Mouse (Mus musculus) cerebellum, postnatal 4 days (tissue): ENCODE results near the gene Ptpre.

Source experiments
- DNase-seq, 2 experiments: peaks; one replicate each; pipeline ENCODE4 v3.0.0; 2022; ENCODE audit warnings: low spot score in 2 of 2, mixed read lengths in 1 of 2

The Ptpre gene

DNA sequence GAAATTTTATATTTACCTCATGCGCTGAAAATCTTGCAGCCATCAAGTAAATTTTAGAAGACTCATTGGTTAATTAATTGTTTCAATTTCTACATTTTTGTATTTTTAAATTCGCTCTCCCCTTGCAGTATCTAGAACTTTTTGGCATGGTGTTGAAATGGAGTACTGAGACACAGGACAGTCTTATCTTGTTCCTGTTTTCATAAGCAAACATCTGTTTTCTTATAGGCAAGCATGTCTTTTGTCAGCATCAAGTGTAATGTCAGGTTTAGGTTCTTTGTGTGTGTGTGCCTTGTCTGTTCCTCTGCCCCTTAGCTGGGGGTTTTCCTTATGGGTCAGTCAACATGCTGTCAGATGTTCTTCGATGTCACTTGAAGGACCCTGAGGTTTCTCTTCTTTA lies 39.0 kb downstream of the Ptpre start:
- no peak for DNase-seq

GRCm38 (mm10) chr7:135578715-135579325 lies 41.5 kb downstream of the Ptpre start:
- no peak for DNase-seq

DNA sequence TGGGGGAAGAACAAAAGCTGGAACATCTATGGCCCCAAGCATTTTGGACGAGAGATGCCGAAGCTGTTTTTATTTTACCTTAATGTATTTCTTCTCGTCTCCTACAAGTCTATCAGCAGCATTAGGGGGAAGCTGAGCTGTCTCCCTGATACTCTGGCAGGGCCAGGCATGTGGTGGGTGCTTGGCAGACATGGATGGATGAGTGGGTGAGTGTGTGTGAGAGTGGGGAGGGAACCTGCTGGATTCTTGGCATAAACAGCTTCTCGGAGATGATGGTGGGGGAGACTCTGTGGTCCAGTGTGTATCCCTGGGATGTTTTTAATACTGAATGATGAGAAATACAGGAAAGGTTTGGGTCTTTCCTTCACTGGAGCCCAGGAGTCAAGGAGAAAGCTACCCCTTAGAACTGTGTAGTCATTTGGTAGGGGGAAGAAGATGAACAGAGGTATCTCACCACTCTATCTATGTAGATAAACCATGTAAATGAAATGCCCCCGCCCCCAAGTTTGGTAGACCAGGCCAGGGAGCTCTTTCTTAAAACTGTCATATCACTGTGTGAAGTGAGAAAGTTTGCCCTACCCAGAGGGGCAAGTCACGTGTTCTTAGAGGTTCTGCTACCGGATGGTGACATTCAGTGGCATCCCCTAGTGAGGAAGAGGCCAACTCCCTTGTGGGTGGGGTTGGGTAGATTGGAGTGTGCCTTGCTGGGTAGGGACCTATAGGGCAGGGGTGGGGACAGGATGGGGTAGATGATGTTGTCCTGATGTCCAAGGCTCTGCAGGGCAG lies 43.2 kb downstream of the Ptpre start:
- DNase-seq, result no peak

- DNase-seq, result no peak
Measured at GRCm38 (mm10) chr7:135581128-135581527, 43.8 kb downstream of the Ptpre start.

DNA sequence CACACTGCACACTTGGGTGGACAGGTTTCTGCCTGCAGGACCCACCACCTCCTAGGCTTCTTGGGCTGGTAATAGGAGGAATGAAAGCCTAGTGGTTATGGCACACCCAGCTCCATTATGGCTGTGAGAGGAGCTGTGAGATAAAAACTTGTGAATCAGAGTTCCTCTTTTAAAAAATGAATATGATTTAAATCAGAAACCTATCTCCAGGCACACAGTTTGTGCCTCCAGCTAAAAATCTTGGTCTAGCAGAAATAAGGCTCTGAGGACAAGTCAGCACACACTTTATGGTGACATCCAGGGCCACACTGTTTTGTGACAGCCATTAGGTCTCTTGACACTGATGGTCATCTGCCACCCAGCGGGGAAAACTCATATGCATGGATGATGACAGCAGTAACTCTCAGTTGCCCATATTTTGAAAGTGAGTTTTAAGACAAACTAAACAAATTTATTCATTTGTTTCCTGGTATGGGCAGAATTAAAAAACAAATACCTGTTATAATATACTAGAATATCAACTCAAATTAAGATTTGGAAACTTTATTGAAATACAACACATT lies 47.9 kb downstream of the Ptpre start:
- no peak for DNase-seq

GRCm38 (mm10) chr7:135586402-135586801 lies 49.1 kb downstream of the Ptpre start:
- no peak for DNase-seq

DNA sequence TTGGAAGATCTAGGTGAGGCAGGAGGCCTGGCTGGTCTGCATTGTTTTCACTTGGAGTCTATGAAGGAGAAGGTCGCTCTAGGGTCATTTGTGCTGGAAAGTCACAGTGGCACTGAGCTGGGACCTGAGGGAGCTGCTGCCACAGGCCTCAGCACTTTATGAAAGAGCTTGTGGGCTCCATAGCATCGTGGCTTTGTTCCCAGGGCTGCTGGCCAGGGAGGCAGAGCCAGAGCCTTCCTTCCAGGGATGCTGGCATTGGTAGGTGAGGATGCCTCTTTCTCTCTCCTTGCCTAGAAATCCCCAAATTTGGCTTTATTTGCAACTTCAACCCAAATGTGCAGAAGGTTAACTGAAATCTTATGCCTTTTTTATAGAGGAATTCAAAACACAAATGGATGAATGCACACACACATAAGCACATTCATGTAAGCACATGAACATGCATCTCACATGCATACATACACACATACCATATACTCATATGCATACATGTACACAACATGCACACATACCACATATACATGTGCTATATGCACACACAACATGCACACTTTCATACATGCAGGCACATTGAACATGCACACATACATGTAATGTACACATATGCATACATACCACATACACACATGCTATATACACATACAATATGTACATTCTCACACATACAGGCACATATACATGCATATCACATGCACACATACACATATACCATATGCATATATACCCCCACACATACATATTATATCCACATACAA lies 50.7 kb downstream of the Ptpre start:
- DNase-seq, result no peak

DNA sequence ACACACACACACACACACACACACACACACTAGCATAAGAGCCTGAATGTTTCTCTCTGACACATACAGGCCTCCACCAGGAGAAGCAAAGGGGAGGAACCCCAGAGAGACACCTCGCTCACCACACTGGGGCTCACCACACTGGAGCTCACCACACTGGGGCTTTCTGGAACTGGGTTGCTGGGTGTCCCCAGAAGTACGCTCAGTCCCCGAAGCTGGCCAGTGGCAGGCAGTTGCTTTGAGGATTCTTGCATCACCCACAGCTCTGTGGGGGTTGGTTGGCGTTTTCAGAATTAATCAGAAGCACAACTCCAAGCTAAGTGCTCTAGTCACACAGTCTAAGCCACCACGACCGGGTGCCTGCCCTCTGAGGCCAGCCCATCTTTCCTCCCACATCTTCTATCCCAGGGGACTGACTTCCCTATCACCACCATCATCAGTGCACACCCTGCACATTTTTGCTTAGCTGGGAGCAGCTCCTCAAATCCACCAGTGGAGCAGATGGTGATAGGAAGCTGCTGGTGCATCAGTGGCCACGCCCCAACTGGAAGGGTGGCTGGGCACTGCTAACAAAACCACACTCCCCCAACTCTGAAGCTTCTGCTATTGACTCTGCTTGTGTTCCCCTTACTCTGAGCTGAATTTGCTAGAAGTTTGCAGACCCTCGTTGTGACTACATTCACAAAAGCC lies 51.5 kb downstream of the Ptpre start:
- DNase-seq, result no peak

GRCm38 (mm10) chr7:135591461-135591860 lies 54.2 kb downstream of the Ptpre start:
- DNase-seq, result no peak

DNA sequence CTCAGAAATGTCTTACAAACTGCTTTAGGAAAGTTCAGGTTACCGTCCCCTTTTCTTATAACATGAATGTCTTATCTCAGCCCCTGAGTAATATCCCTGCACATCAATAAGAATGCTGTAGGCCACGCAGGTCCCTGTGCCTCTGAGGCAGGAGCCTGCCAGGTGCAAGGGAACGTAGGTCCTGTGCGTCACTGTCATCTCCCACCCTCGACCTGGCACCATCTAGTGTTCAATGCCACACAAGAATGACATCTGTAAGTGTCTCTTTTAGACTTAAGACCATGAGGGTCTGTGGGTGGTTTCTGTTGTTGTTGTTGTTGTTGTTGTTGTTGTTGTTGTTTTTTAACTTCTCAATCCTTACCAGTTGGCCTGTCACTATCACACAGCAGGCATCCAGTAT lies 56.0 kb downstream of the Ptpre start:
- DNase-seq, result no peak

GRCm38 (mm10) chr7:135593825-135594224 lies 56.5 kb downstream of the Ptpre start:
- no peak for DNase-seq

DNA sequence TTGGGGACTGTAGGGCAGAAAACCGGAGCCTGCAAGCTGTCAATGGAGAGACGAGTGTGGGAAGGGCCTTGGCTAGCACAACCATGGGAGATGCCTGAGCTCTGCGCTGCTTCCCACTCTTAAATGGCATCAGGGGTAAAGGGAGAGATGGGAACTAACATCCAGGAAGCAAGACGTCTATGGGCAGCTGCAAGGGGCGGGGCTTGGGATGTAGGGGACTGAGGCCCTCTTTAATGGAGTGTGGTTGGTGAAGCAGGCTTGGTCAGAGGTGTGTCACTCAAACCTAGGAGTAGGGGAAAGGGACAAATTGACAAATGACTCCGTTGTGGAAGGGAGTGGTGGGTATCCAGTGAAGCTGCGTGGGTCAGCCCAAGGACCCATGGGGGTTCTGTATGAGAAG lies 57.4 kb downstream of the Ptpre start:
- no peak for DNase-seq

GRCm38 (mm10) chr7:135595640-135596174 lies 58.4 kb downstream of the Ptpre start:
- DNase-seq, result no peak

DNA sequence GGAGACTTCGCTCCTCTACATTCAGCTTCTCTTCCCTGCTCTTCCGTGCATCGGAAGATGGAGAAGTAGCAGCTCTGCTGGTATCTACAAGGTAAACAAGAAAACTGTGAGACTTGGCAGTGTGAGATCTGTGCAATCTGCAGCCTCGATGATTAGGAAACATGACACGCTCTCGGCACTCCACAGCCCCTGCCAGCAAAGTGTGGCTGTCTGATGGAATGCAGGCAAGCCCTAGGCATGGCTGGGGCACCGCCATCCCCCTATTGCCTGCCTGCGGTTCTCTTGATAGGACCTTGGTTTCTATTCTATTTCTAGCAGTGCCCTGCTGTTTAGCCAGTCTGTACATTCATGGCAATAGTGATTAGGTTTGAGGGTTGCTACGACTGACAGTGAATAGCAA lies 59.7 kb downstream of the Ptpre start:
- DNase-seq, result peak in 1 of 2 experiments; percentile 29

- no peak for DNase-seq
Measured at GRCm38 (mm10) chr7:135597604-135598289, 60.5 kb downstream of the Ptpre start.

DNA sequence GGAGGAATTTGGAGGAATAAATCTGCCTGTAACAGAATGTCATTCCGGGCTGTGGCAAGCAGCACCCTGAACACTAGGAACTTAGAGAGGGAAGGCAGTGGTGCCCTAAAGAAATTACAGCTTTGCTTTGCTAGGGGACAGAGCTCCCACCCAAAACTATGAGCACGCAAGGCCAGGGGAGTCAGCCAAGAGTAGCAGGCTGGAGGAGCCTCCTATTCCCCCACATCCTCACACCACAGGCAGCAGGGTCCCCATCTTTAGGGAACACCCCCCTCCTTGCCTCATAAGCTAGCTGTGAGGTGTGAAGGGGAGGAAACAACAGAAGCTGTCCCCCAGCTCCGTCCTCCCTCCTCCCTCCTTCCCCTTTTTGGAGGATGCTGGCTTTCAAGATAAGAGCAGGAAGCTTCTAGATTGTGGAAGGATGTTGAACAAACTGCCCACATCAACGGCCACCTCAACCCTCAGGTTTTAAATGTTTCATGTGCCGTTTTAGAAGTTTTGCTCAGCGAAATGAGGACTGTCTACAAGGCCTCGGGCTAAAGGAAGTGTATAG lies 61.1 kb downstream of the Ptpre start:
- DNase-seq, result no peak

- no peak for DNase-seq
Measured at GRCm38 (mm10) chr7:135600076-135600475, 62.8 kb downstream of the Ptpre start.

GRCm38 (mm10) chr7:135601607-135602006 lies 64.3 kb downstream of the Ptpre start:
- DNase-seq, result no peak

DNA sequence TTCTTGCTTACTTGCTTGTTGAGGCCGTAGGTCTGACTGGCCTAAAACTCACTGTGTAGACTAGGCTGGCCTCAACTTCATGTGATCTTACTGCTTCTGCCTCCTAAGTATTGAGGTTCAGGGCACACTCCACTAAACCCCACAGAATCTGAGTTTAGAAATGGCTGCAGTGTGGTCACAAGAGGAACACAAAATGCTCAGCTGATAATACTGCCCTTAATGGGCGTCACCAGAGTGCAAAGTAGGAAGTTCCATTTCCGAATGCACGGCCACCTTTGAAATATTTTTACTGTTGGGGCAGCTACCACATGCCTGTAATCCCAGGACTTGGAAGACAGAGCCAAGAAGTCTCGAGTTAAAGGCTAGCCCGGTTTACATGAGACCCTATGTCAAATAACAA lies 65.0 kb downstream of the Ptpre start:
- DNase-seq, result no peak

DNA sequence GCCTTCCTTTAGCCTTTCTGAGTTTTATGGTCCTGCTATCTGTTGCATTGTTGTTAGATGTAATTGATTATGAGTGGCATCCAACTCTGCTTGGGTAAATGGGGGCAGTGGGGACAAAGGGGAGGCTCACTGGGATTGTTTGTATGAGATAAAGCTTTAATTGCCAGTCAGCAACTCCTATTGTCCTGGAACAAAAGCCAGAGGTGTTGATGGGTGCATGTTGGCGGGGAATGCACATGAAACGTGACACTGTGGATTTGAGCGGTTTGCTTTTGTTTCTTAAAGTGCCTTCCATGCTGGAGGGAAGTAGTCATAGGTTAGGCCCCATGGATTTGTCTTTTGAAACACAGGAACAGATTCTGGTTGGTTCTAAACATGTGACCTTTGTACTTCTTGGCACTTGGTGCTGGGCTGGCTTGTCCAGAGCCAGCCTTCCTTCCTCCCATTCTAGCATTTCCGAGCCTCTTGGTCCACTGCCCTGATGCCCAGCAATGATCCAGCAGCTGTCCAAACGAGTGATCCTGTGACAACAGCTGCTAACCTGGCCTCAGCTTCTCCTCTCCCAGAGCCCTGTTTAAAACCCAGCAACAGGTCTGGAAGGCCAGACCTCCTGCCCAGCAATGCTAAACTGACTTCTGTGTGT lies 65.7 kb downstream of the Ptpre start:
- no peak for DNase-seq
